Mouse (Mus musculus): ENCODE data around the gene Amigo3. TPM values are rescaled to one million over a fixed set of nuclear protein-coding genes. Genes with fewer than 3 reads are reported as not detected.

The Amigo3 gene
- polyA plus RNA-seq, 1 experiment from 2014 or later = 2.9 TPM

GRCm38 (mm10) chr9:108069529-108069928, 16.6 kb downstream of the Amigo3 start:
- no peaks in the 10 kb centered on the region for H3K4me1 ChIP-seq (replicated peaks; ENCODE audit: control insufficient read depth, insufficient read depth, low read length)
- ATAC-seq (ENCODE audit: low FRiP score) = no peak
- H3K27ac ChIP-seq = no peak overlapping the region
- 95% methylated on average over 7 of the region's 7 CpGs for WGBS
- no peak overlapping the region for H3K4me2 ChIP-seq (replicated peaks)
- no peak for DNase-seq (ENCODE audit: low spot score)
- no peaks in the 10 kb centered on the region for H3K9me3 ChIP-seq (ENCODE audit: control insufficient read depth, low read length)
- peaks cover 47% of the 10 kb centered on the region for H3K36me3 ChIP-seq (replicated peaks; ENCODE audit: control insufficient read depth, insufficient read depth)
- H3K27me3 ChIP-seq (ENCODE audit: control insufficient read depth, insufficient read depth, low read length) = no peaks in the 10 kb centered on the region
- H3K9ac ChIP-seq = no peak overlapping the region
- no peak overlapping the region for H3K4me3 ChIP-seq (replicated peaks; ENCODE audit: low read length)

DNA sequence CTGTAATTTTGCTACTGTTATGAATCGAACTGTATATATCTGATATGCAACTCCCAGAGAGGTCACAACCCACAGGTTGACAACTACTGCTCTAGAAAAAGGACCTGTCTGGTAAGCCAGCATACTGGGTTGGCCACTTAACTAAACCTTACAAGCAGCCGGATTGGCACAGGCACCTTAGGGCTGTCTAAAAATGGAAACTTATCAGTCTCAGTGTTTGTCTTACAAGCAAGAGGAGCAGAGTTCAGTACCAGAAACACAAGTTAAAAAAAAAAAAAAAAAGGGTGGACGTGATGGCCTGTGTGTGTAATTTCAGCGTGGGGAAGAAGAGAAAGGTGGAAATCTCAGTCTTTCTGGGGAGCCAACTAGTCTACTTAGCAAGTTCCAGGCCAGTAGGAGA, 18.8 kb downstream of the Amigo3 start:
- H3K36me3 ChIP-seq (replicated peaks; ENCODE audit: control insufficient read depth, insufficient read depth) = peaks cover 44% of the 10 kb centered on the region
- H3K4me1 ChIP-seq (replicated peaks; ENCODE audit: control insufficient read depth, insufficient read depth, low read length) = no peaks in the 10 kb centered on the region
- no peak overlapping the region for H3K4me3 ChIP-seq (replicated peaks; ENCODE audit: low read length)
- no peaks in the 10 kb centered on the region for H3K27me3 ChIP-seq (ENCODE audit: control insufficient read depth, insufficient read depth, low read length)
- H3K9ac ChIP-seq = no peak overlapping the region
- ATAC-seq (ENCODE audit: low FRiP score) (no peak), DNase-seq (ENCODE audit: low spot score) (no peak)
- no peak overlapping the region for H3K27ac ChIP-seq
- 92% methylated on average over 4 of the region's 4 CpGs for WGBS
- no peak overlapping the region for H3K4me2 ChIP-seq (replicated peaks)
- H3K9me3 ChIP-seq (ENCODE audit: control insufficient read depth, low read length) = no peaks in the 10 kb centered on the region

- no peak overlapping the region for H3K4me3 ChIP-seq (replicated peaks; ENCODE audit: low read length)
- no peak overlapping the region for H3K9ac ChIP-seq
- 76% methylated on average over 9 of the region's 9 CpGs for WGBS
- no peaks in the 10 kb centered on the region for H3K9me3 ChIP-seq (ENCODE audit: control insufficient read depth, low read length)
- no peak for DNase-seq (ENCODE audit: low spot score)
- H3K27me3 ChIP-seq (ENCODE audit: control insufficient read depth, insufficient read depth, low read length) = no peaks in the 10 kb centered on the region
- ATAC-seq (ENCODE audit: low FRiP score) = no peak
- no peaks in the 10 kb centered on the region for H3K4me1 ChIP-seq (replicated peaks; ENCODE audit: control insufficient read depth, insufficient read depth, low read length)
- no peak overlapping the region for H3K27ac ChIP-seq
- peaks cover 48% of the 10 kb centered on the region for H3K36me3 ChIP-seq (replicated peaks; ENCODE audit: control insufficient read depth, insufficient read depth)
- no peak overlapping the region for H3K4me2 ChIP-seq (replicated peaks)
Observed at GRCm38 (mm10) chr9:108072481-108072924, 19.5 kb downstream of the Amigo3 start.

- ATAC-seq (ENCODE audit: low FRiP score) (no peak), DNase-seq (ENCODE audit: low spot score) (no peak)
- Histone ChIP-seq H3K36me3 (replicated peaks; ENCODE audit: control insufficient read depth, insufficient read depth) (peaks cover 48% of the 10 kb centered on the region), H3K4me2 (replicated peaks) (no peak overlapping the region), H3K9me3 (ENCODE audit: control insufficient read depth, low read length) (no peaks in the 10 kb centered on the region), H3K9ac (no peak overlapping the region), H3K27me3 (ENCODE audit: control insufficient read depth, insufficient read depth, low read length) (no peaks in the 10 kb centered on the region), H3K27ac (no peak overlapping the region), H3K4me3 (replicated peaks; ENCODE audit: low read length) (no peak overlapping the region), H3K4me1 (replicated peaks; ENCODE audit: control insufficient read depth, insufficient read depth, low read length) (peaks cover 8% of the 10 kb centered on the region)
- WGBS = 66% methylated on average over 7 of the region's 7 CpGs
Observed at GRCm38 (mm10) chr9:108073141-108073930, 20.4 kb downstream of the Amigo3 start.

GRCm38 (mm10) chr9:108080168-108080567, 27.2 kb downstream of the Amigo3 start, which contains the start of gene Mst1:
TSS of gene Mst1 (plus strand) at chr9:108080436.
- Histone ChIP-seq H3K4me2 (replicated peaks) (peak within 1 kb of the TSS; percentile 96), H3K4me1 (replicated peaks; ENCODE audit: control insufficient read depth, insufficient read depth, low read length) (peaks cover 15% of the 10 kb centered on the region), H3K27ac (no peak within 1 kb of the TSS), H3K36me3 (replicated peaks; ENCODE audit: control insufficient read depth, insufficient read depth) (peaks cover 23% of the 10 kb centered on the region), H3K9ac (peak within 1 kb of the TSS; percentile 96), H3K27me3 (ENCODE audit: control insufficient read depth, insufficient read depth, low read length) (peaks cover 29% of the 10 kb centered on the region), H3K9me3 (ENCODE audit: control insufficient read depth, low read length) (no peaks in the 10 kb centered on the region), H3K4me3 (replicated peaks; ENCODE audit: low read length) (peak within 1 kb of the TSS; percentile 84)
- no peak for DNase-seq (ENCODE audit: low spot score)
- 80% methylated on average over 5 of the region's 5 CpGs for WGBS
- no peak for ATAC-seq (ENCODE audit: low FRiP score)

DNA sequence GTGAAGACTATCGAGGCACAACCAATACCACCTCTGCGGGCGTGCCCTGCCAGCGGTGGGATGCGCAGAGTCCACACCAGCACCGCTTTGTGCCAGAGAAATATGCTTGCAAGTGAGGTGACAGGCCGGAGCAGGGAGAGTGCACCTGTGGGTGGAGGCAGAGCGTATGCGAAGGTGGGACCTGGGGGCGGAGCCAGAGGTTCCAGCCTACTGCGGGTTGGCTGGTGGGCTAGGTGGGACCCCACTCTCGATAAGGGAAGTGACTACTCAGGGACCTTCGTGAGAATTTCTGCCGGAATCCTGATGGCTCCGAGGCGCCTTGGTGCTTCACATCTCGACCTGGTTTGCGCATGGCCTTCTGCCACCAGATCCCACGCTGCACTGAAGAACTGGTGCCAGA, 29.6 kb downstream of the Amigo3 start:
- Histone ChIP-seq H3K36me3 (replicated peaks; ENCODE audit: control insufficient read depth, insufficient read depth) (peaks cover 35% of the 10 kb centered on the region), H3K4me1 (replicated peaks; ENCODE audit: control insufficient read depth, insufficient read depth, low read length) (peaks cover 15% of the 10 kb centered on the region), H3K4me3 (replicated peaks; ENCODE audit: low read length) (peak overlapping the region; percentile 7; the same call in 1 of the 2 replicates), H3K4me2 (replicated peaks) (peak overlapping the region; percentile 30), H3K9me3 (ENCODE audit: control insufficient read depth, low read length) (no peaks in the 10 kb centered on the region), H3K27me3 (ENCODE audit: control insufficient read depth, insufficient read depth, low read length) (peaks cover 29% of the 10 kb centered on the region), H3K9ac (peak overlapping the region; percentile 24), H3K27ac (no peak overlapping the region)
- ATAC-seq (ENCODE audit: low FRiP score) = no peak
- 7% methylated on average over 19 of the region's 19 CpGs for WGBS
- DNase-seq (ENCODE audit: low spot score) = no peak

DNA sequence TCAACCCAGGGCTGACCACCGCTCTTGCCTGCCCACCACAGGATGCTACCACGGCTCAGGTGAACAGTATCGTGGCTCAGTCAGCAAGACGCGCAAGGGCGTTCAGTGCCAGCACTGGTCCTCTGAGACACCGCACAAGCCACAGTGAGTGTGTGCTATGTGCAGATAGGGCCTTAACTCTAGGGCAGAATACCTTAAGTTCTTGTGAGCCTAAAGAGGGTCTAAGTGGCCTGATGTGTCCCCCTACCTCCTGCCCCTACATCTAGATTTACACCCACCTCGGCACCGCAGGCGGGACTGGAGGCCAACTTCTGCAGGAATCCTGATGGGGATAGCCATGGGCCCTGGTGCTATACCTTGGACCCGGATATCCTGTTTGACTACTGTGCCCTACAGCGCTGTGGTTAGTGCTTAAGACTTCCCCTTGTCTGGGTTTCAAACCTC, 30.1 kb downstream of the Amigo3 start, which contains the start of gene Rnf123:
TSS of gene Rnf123 (minus strand) at position 359 of the 444 bp plus-strand sequence.
- Histone ChIP-seq H3K27me3 (ENCODE audit: control insufficient read depth, insufficient read depth, low read length) (peaks cover 29% of the 10 kb centered on the region), H3K4me1 (replicated peaks; ENCODE audit: control insufficient read depth, insufficient read depth, low read length) (peaks cover 11% of the 10 kb centered on the region), H3K27ac (no peak within 1 kb of the TSS), H3K9ac (peak within 1 kb of the TSS; percentile 24), H3K4me3 (replicated peaks; ENCODE audit: low read length) (peak within 1 kb of the TSS; percentile 7; the same call in 1 of the 2 replicates), H3K9me3 (ENCODE audit: control insufficient read depth, low read length) (no peaks in the 10 kb centered on the region), H3K36me3 (replicated peaks; ENCODE audit: control insufficient read depth, insufficient read depth) (peaks cover 40% of the 10 kb centered on the region), H3K4me2 (replicated peaks) (peak within 1 kb of the TSS; percentile 30)
- WGBS = 43% methylated on average over 12 of the region's 12 CpGs
- no peak for ATAC-seq (ENCODE audit: low FRiP score)
- no peak for DNase-seq (ENCODE audit: low spot score)

- H3K9me3 ChIP-seq (ENCODE audit: control insufficient read depth, low read length) = no peaks in the 10 kb centered on the region
- no peak overlapping the region for H3K27ac ChIP-seq
- H3K36me3 ChIP-seq (replicated peaks; ENCODE audit: control insufficient read depth, insufficient read depth) = peaks cover 46% of the 10 kb centered on the region
- H3K4me1 ChIP-seq (replicated peaks; ENCODE audit: control insufficient read depth, insufficient read depth, low read length) = peaks cover 5% of the 10 kb centered on the region
- H3K9ac ChIP-seq = no peak overlapping the region
- 88% methylated on average over 6 of the region's 6 CpGs for WGBS
- H3K4me3 ChIP-seq (replicated peaks; ENCODE audit: low read length) = no peak overlapping the region
- H3K4me2 ChIP-seq (replicated peaks) = no peak overlapping the region
- ATAC-seq (ENCODE audit: low FRiP score) = no peak
- no peak for DNase-seq (ENCODE audit: low spot score)
- peaks cover 29% of the 10 kb centered on the region for H3K27me3 ChIP-seq (ENCODE audit: control insufficient read depth, insufficient read depth, low read length)
Observed at GRCm38 (mm10) chr9:108083561-108083960, 30.6 kb downstream of the Amigo3 start.

- Histone ChIP-seq H3K36me3 (replicated peaks; ENCODE audit: control insufficient read depth, insufficient read depth) (peaks cover 63% of the 10 kb centered on the region), H3K4me2 (replicated peaks) (no peak overlapping the region), H3K27me3 (ENCODE audit: control insufficient read depth, insufficient read depth, low read length) (peaks cover 29% of the 10 kb centered on the region), H3K4me3 (replicated peaks; ENCODE audit: low read length) (no peak overlapping the region), H3K27ac (no peak overlapping the region), H3K4me1 (replicated peaks; ENCODE audit: control insufficient read depth, insufficient read depth, low read length) (no peaks in the 10 kb centered on the region), H3K9me3 (ENCODE audit: control insufficient read depth, low read length) (no peaks in the 10 kb centered on the region), H3K9ac (no peak overlapping the region)
- WGBS = 96% methylated on average over 4 of the region's 4 CpGs
- DNase-seq (ENCODE audit: low spot score) (no peak), ATAC-seq (ENCODE audit: low FRiP score) (no peak)
Observed at GRCm38 (mm10) chr9:108085261-108085660, 32.3 kb downstream of the Amigo3 start.

Data from hindbrain, embryonic 14.5 days (tissue).